Mouse (Mus musculus) MEL (cell line): ENCODE data around the gene Timm22. TPM values are rescaled to one million over a fixed set of nuclear protein-coding genes. Genes with fewer than 3 reads are reported as not detected.
A peak's percentile ranks its signal among the peaks of the same experiment; 100 is the strongest.

Source experiments
- DNase-seq: peaks from one replicate; pipeline ENCODE4 v3.0.0; 2011; ENCODE audit warnings: low read depth, low spot score
- H3K27ac ChIP-seq: 2 replicates; pipeline ENCODE4 v1.5.1; 2012; ENCODE audit warnings: low read depth, mild to moderate bottlenecking, control low read depth, low read length, moderate library complexity; ENCODE audit not compliant: control insufficient read depth
- H3K27me3 ChIP-seq, 2 experiments: fragments of 150-350 bp in 1 of 2; sonication (generic) in 1 of 2; 2 replicates each; pipeline ENCODE4 v1.6.1; 2012; ENCODE audit warnings: low read length in 2 of 2, mild to moderate bottlenecking in 2 of 2, improper control_type of control experiment in 1 of 2, moderate library complexity in 1 of 2; ENCODE audit not compliant: insufficient read depth in 2 of 2, control insufficient read depth in 1 of 2
- H3K36me3 ChIP-seq, 2 experiments: 2 replicates each; pipeline ENCODE4 v1.6.1; 2012 to 2014; ENCODE audit warnings: low read length in 2 of 2, improper control_type of control experiment in 1 of 2, inconsistent platforms in 1 of 2, mild to moderate bottlenecking in 1 of 2; ENCODE audit not compliant: insufficient read depth in 2 of 2, control insufficient read depth in 1 of 2
- H3K4me1 ChIP-seq, 2 experiments: fragments of 150-350 bp in 1 of 2; sonication (generic) in 1 of 2; 2 replicates each; pipeline ENCODE4 v1.6.1; 2012; ENCODE audit warnings: low read length in 2 of 2, improper control_type of control experiment in 1 of 2, mild to moderate bottlenecking in 1 of 2; ENCODE audit not compliant: insufficient read depth in 2 of 2, control insufficient read depth in 1 of 2
- H3K4me3 ChIP-seq, 2 experiments: fragments of 150-350 bp in 1 of 2; sonication (generic) in 1 of 2; 2 replicates each; pipeline ENCODE4 v1.5.1; 2012; ENCODE audit warnings: low read depth in 2 of 2, low read length in 2 of 2, mild to moderate bottlenecking in 2 of 2, moderate library complexity in 2 of 2, control low read depth in 1 of 2, improper control_type of control experiment in 1 of 2; ENCODE audit not compliant: control insufficient read depth in 1 of 2, insufficient read depth in 1 of 2
- H3K79me2 ChIP-seq: 2 replicates; pipeline ENCODE4 v1.6.1; 2012; ENCODE audit warnings: mild to moderate bottlenecking, low read length, moderate library complexity; ENCODE audit not compliant: control insufficient read depth, poor library complexity, insufficient read depth
- H3K9ac ChIP-seq: 2 replicates; pipeline ENCODE4 v1.6.1; 2012; ENCODE audit warnings: low read depth, mild to moderate bottlenecking, control low read depth, low read length, moderate library complexity; ENCODE audit not compliant: control insufficient read depth, poor library complexity, severe bottlenecking
- H3K9me3 ChIP-seq: fragments of 150-350 bp; sonication (generic); replicated peaks from 2 replicates; pipeline ENCODE4 v1.6.1; 2012; ENCODE audit warnings: mild to moderate bottlenecking, low read length, improper control_type of control experiment, moderate library complexity; ENCODE audit not compliant: insufficient read depth
- CHD1 ChIP-seq: IDR thresholded peaks from 2 replicates; pipeline ENCODE4 v1.6.1; 2012; ENCODE audit warnings: low read depth, mild to moderate bottlenecking, inconsistent platforms, low read length, improper control_type of control experiment
- CHD2 ChIP-seq: IDR thresholded peaks from 2 replicates; pipeline ENCODE4 v1.6.1; 2011; ENCODE audit warnings: low read length, improper control_type of control experiment
- CTCF ChIP-seq, 3 experiments: IDR thresholded peaks in 2 of 3; conservative IDR thresholded peaks in 1 of 3; 2 replicates each; pipeline ENCODE4 v1.5.1; 2011 to 2012; ENCODE audit warnings: low read length in 3 of 3, low read depth in 2 of 3, mild to moderate bottlenecking in 2 of 3, improper control_type of control experiment in 1 of 3, inconsistent platforms in 1 of 3, mixed read lengths in 1 of 3, moderate library complexity in 1 of 3; ENCODE audit not compliant: control insufficient read depth in 1 of 3, insufficient read depth in 1 of 3, poor library complexity in 1 of 3, severe bottlenecking in 1 of 3
- ELF1 ChIP-seq: IDR thresholded peaks from 2 replicates; pipeline ENCODE4 v1.6.1; 2014; ENCODE audit warnings: low read depth, mild to moderate bottlenecking, inconsistent platforms, low read length, improper control_type of control experiment, moderate library complexity
- HCFC1 ChIP-seq: IDR thresholded peaks from 2 replicates; pipeline ENCODE4 v1.6.1; 2012; ENCODE audit warnings: low read depth, mild to moderate bottlenecking, inconsistent platforms, low read length, improper control_type of control experiment, moderate library complexity
- JUND ChIP-seq: IDR thresholded peaks from 2 replicates; pipeline ENCODE4 v1.6.1; 2011; ENCODE audit warnings: low read depth, mild to moderate bottlenecking, improper control_type of control experiment, low read length
- MAZ ChIP-seq: IDR thresholded peaks from 2 replicates; pipeline ENCODE4 v1.6.1; 2012; ENCODE audit warnings: low read depth, mild to moderate bottlenecking, inconsistent platforms, low read length, improper control_type of control experiment
- MEF2A ChIP-seq: IDR thresholded peaks from 2 replicates; pipeline ENCODE4 v1.6.1; 2014; ENCODE audit warnings: low read depth, mild to moderate bottlenecking, inconsistent platforms, low read length, improper control_type of control experiment; ENCODE audit not compliant: poor library complexity, insufficient replicate concordance, severe bottlenecking; ENCODE audit errors: extremely low read depth
- NELFE ChIP-seq: IDR thresholded peaks from 2 replicates; pipeline ENCODE4 v1.6.1; 2011; ENCODE audit warnings: low read depth, low read length, improper control_type of control experiment
- POLR2AphosphoS5 ChIP-seq: IDR thresholded peaks from 2 replicates; pipeline ENCODE4 v1.6.1; 2012; ENCODE audit warnings: low read depth, borderline replicate concordance, mild to moderate bottlenecking, inconsistent platforms, low read length, moderate library complexity, mixed read lengths
- RAD21 ChIP-seq: IDR thresholded peaks from 2 replicates; pipeline ENCODE4 v1.6.1; 2011; ENCODE audit warnings: mild to moderate bottlenecking, low read depth, low read length, improper control_type of control experiment
- SIN3A ChIP-seq: IDR thresholded peaks from 2 replicates; pipeline ENCODE4 v1.6.1; 2012; ENCODE audit warnings: low read length, improper control_type of control experiment, inconsistent platforms
- TAL1 ChIP-seq: IDR thresholded peaks from 2 replicates; pipeline ENCODE4 v1.6.1; 2012; ENCODE audit warnings: mild to moderate bottlenecking, inconsistent platforms, low read length, moderate library complexity, mixed read lengths
- TBP ChIP-seq: IDR thresholded peaks from 2 replicates; pipeline ENCODE4 v1.8.0; 2011; ENCODE audit warnings: low read depth, low read length, improper control_type of control experiment
- TCF12 ChIP-seq: IDR thresholded peaks from 2 replicates; pipeline ENCODE4 v1.6.1; 2014; ENCODE audit warnings: low read depth, mild to moderate bottlenecking, inconsistent platforms, low read length, improper control_type of control experiment, moderate library complexity
- UBTF ChIP-seq: IDR thresholded peaks from 2 replicates; pipeline ENCODE4 v1.6.1; 2012; ENCODE audit warnings: low read depth, mild to moderate bottlenecking, inconsistent platforms, low read length, improper control_type of control experiment, moderate library complexity, borderline replicate concordance; ENCODE audit not compliant: insufficient read depth
- USF1 ChIP-seq: IDR thresholded peaks from 2 replicates; pipeline ENCODE4 v1.6.1; 2014; ENCODE audit warnings: low read depth, mild to moderate bottlenecking, inconsistent platforms, low read length, improper control_type of control experiment, moderate library complexity
- USF2 ChIP-seq, 2 experiments: IDR thresholded peaks; 2 replicates each; pipeline ENCODE4 v1.6.1; 2011 to 2012; ENCODE audit warnings: improper control_type of control experiment in 2 of 2, low read length in 2 of 2, borderline replicate concordance in 1 of 2, inconsistent platforms in 1 of 2, low read depth in 1 of 2, mild to moderate bottlenecking in 1 of 2; ENCODE audit not compliant: insufficient read depth in 1 of 2
- ZC3H11A ChIP-seq: IDR thresholded peaks from 2 replicates; pipeline ENCODE4 v1.6.1; 2012; ENCODE audit warnings: low read depth, mild to moderate bottlenecking, inconsistent platforms, low read length, improper control_type of control experiment
- ZKSCAN1 ChIP-seq: IDR thresholded peaks from 2 replicates; pipeline ENCODE4 v1.6.1; 2012; ENCODE audit warnings: low read depth, mild to moderate bottlenecking, inconsistent platforms, low read length, improper control_type of control experiment, moderate library complexity
- ZMIZ1 ChIP-seq: IDR thresholded peaks from 2 replicates; pipeline ENCODE4 v1.6.1; 2012; ENCODE audit warnings: low read depth, mild to moderate bottlenecking, inconsistent platforms, low read length, improper control_type of control experiment, moderate library complexity
- polyA plus RNA-seq, 2 experiments: library from polyadenylated mRNA; stranded (reverse) in 1 of 2; unstranded in 1 of 2; fragments of >175 nt in 1 of 2; fragments of >200 nt in 1 of 2; gene quantifications; 2 replicates each; pipeline versions ENCODE4 v1.2.1 to v1.2.4; 2012; ENCODE audit warnings: low replicate concordance in 2 of 2, low read depth in 1 of 2; ENCODE audit not compliant: insufficient read length in 2 of 2, insufficient read depth in 1 of 2, missing spikeins in 1 of 2
- total RNA-seq: library from RNA; depleted of rRNA; stranded (reverse); fragments of 300-350 nt; gene quantifications from 2 replicates; pipeline ENCODE4 v1.2.3, GENCODE M21; 2012

The Timm22 gene
- total and polyA plus RNA-seq, 3 experiments = 47.4 to 77.0 TPM; not detected in 1

GRCm38 (mm10) chr11:76446251-76446650, 39.5 kb downstream of the Timm22 start:
- H3K9ac ChIP-seq = no peak overlapping the region
- peak overlapping the region in 1 of 2 experiments; percentile 59; a peak in 1 of 4 replicates for H3K4me3 ChIP-seq
- DNase-seq = peak; percentile 74
- no peak overlapping the region for H3K27ac ChIP-seq
- H3K27me3 ChIP-seq = no peaks in the 10 kb centered on the region
- H3K9me3 ChIP-seq = no peaks in the 10 kb centered on the region
- H3K4me1 ChIP-seq = no peaks in the 10 kb centered on the region; a peak in 1 of 4 replicates
- H3K36me3 ChIP-seq = no peaks in the 10 kb centered on the region
- no peaks in the 10 kb centered on the region for H3K79me2 ChIP-seq
- no peak for TF ChIP-seq JUND
- TF ChIP-seq SIN3A = no peak
- TF ChIP-seq TAL1 = no peak
- TF ChIP-seq CHD2 = no peak
- no peak for TF ChIP-seq USF2 (IDR thresholded peaks at IDR 0.05; ENCODE audit: borderline replicate concordance in 1 of 2, insufficient read depth in 1 of 2, low read depth in 1 of 2, low read length in 2 of 2)
- no peak for TF ChIP-seq RAD21
- no peak for TF ChIP-seq MEF2A
- TF ChIP-seq TCF12 = no peak

DNA sequence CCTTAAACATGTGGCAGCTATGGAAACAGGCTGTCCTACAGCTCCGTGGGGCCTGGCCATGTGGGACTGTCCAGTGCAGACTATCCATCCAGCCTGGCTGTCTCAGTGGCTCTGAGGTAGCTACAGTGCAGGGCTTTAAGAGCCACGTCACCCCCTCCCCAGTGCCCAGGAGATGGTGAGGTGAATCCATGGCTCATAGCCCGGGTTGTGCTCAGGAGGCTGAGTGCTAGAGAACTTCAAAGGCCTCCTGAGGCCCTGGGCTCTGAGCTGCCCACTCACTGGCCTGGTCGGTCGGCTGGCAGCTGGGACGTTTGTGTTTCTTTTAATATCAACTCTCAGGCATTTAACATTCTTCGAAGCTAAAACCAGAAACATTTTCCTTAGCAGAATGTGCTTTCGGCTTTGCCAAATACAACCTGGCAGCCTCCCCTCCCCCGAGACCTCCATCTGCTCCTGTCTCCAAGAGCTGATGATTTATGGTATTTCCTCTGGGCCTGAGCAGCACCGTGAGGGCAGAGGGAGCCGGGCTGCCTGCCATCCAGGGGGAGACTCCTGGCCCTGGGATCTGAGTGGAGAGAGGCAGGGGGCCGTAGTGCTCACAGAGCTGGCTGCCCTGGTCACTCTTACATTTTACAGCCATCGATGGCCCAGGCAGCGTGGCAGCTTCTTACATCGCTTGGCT, 42.9 kb downstream of the Timm22 start:
- TF ChIP-seq CHD2 (no peak), CHD1 (no peak)
- H3K36me3 ChIP-seq = no peaks in the 10 kb centered on the region
- no peak for DNase-seq

GRCm38 (mm10) chr11:76450202-76450561, 43.4 kb downstream of the Timm22 start:
- Histone ChIP-seq H3K27me3 (no peaks in the 10 kb centered on the region), H3K9me3 (no peaks in the 10 kb centered on the region), H3K4me1 (no peaks in the 10 kb centered on the region; a peak in 1 of 4 replicates), H3K79me2 (no peaks in the 10 kb centered on the region), H3K4me3 (no peak overlapping the region), H3K27ac (no peak overlapping the region), H3K36me3 (no peaks in the 10 kb centered on the region), H3K9ac (no peak overlapping the region)
- DNase-seq = no peak
- no peak for TF ChIP-seq ZKSCAN1
- TF ChIP-seq MAZ = no peak
- no peak for TF ChIP-seq USF2 (IDR thresholded peaks at IDR 0.05; ENCODE audit: borderline replicate concordance in 1 of 2, insufficient read depth in 1 of 2, low read depth in 1 of 2, low read length in 2 of 2)
- TF ChIP-seq CTCF (IDR thresholded peaks at IDR 0.05 in 2 of 3, conservative IDR thresholded peaks at IDR 0.05 in 1 of 3; ENCODE audit: control insufficient read depth in 1 of 3, insufficient read depth in 1 of 3, low read depth in 2 of 3, low read length in 3 of 3, poor library complexity in 1 of 3, severe bottlenecking in 1 of 3) = no peak
- TF ChIP-seq POLR2AphosphoS5 = no peak
- TF ChIP-seq USF1 = no peak
- no peak for TF ChIP-seq UBTF
- no peak for TF ChIP-seq ZC3H11A
- no peak for TF ChIP-seq CHD1
- no peak for TF ChIP-seq TBP
- TF ChIP-seq ELF1 = no peak
- TF ChIP-seq HCFC1 = no peak
- no peak for TF ChIP-seq NELFE
- no peak for TF ChIP-seq MEF2A
- TF ChIP-seq RAD21 = no peak
- TF ChIP-seq ZMIZ1 = no peak

More for the DNA sequence above, 42.9 kb downstream of the Timm22 start:
- Histone ChIP-seq H3K79me2 (no peaks in the 10 kb centered on the region), H3K4me3 (no peak overlapping the region), H3K27ac (no peak overlapping the region), H3K9ac (no peak overlapping the region), H3K4me1 (no peaks in the 10 kb centered on the region; a peak in 1 of 4 replicates), H3K9me3 (no peaks in the 10 kb centered on the region), H3K27me3 (no peaks in the 10 kb centered on the region)
